Mouse (Mus musculus) stomach, postnatal 0 days (tissue): ENCODE results near the gene Rpl7a. TPM values are rescaled to one million over a fixed set of nuclear protein-coding genes. Genes with fewer than 3 reads are reported as not detected.
A peak's percentile ranks its signal among the peaks of the same experiment; 100 is the strongest.

ENCODE experiments used
- ATAC-seq: fragments of 200-750 bp; cut with Nextera tagmentation; 2 replicates; pipeline ENCODE4 v1.8.0; 2017; ENCODE audit not compliant: low FRiP score, low TSS enrichment
- DNase-seq: peaks from one replicate; pipeline ENCODE4 v3.0.0-alpha.2; 2016; ENCODE audit warnings: low spot score
- H3K27ac ChIP-seq: fragments of 300-500 bp; sonication (generic); replicated peaks from 2 replicates; pipeline ENCODE4 v1.5.1; 2014; ENCODE audit warnings: mild to moderate bottlenecking, control low read depth
- H3K27me3 ChIP-seq: fragments of 300-500 bp; sonication (generic); 2 replicates; pipeline ENCODE4 v1.6.1; 2014; ENCODE audit warnings: low read length; ENCODE audit not compliant: control insufficient read depth, insufficient read depth
- H3K36me3 ChIP-seq: fragments of 300-500 bp; sonication (generic); 2 replicates; pipeline ENCODE4 v1.6.1; 2014; ENCODE audit warnings: low read length, mixed read lengths; ENCODE audit not compliant: control insufficient read depth, insufficient read depth
- H3K4me1 ChIP-seq: fragments of 300-500 bp; sonication (generic); replicated peaks from 2 replicates; pipeline ENCODE4 v1.6.1; 2014; ENCODE audit warnings: antibody characterized with exemption; ENCODE audit not compliant: control insufficient read depth, insufficient read depth
- H3K4me2 ChIP-seq: fragments of 300-500 bp; sonication (generic); replicated peaks from 2 replicates; pipeline ENCODE4 v1.6.1; 2014; ENCODE audit warnings: low read depth, mild to moderate bottlenecking, control low read depth, moderate library complexity
- H3K4me3 ChIP-seq: fragments of 300-500 bp; sonication (generic); 2 replicates; pipeline ENCODE4 v1.5.1; 2014; ENCODE audit warnings: low read depth, low read length, control low read depth
- H3K9ac ChIP-seq: fragments of 300-500 bp; sonication (generic); 2 replicates; pipeline ENCODE4 v1.6.1; 2014; ENCODE audit warnings: mild to moderate bottlenecking, low read length, control low read depth, mixed read lengths
- H3K9me3 ChIP-seq: fragments of 300-500 bp; sonication (generic); 2 replicates; pipeline ENCODE4 v1.6.1; 2016; ENCODE audit warnings: low read length; ENCODE audit not compliant: control insufficient read depth
- CTCF ChIP-seq: IDR thresholded peaks from 2 replicates; pipeline ENCODE4 v1.5.1; 2016; ENCODE audit warnings: antibody characterized with exemption, low read depth, mild to moderate bottlenecking, moderate library complexity
- EP300 ChIP-seq: optimal IDR thresholded peaks from 2 replicates; pipeline ENCODE3; 2016; ENCODE audit warnings: antibody characterized with exemption
- WGBS: fragments of 180-500 bp; shearing (Covaris S2); extraction: QIAGEN DNeasy Blood & Tissue Kit; methylation state at CpG from one replicate; pipeline ENCODE4 v1.1.7; 2014; 5-methylcytosine and 5-hydroxymethylcytosine counted together
- polyA plus RNA-seq: library from polyadenylated mRNA; unstranded; fragments of >200 nt; fragmentation: Nextera tagmentation; extraction: Ambion mirVana; gene quantifications from 2 replicates; pipeline ENCODE4 v1.2.1, GENCODE M21; 2015

The Rpl7a gene
- polyA plus RNA-seq, 1 experiment from 2014 or later, result 505 TPM

GRCm38 (mm10) chr2:26906431-26906830 lies 4.1 kb upstream of the Rpl7a start:
- DNase-seq (no peak), ATAC-seq (no peak)
- Histone ChIP-seq H3K27ac (no peak overlapping the region), H3K9ac (no peak overlapping the region), H3K9me3 (no peaks in the 10 kb centered on the region), H3K4me3 (no peak overlapping the region), H3K27me3 (no peaks in the 10 kb centered on the region), H3K4me1 (peaks cover 10% of the 10 kb centered on the region), H3K36me3 (peaks cover 12% of the 10 kb centered on the region), H3K4me2 (no peak overlapping the region)
- 90% methylated on average over 3 of the region's 3 CpGs for WGBS
- TF ChIP-seq EP300 (no peak), CTCF (no peak)

GRCm38 (mm10) chr2:26907109-26907508 lies 3.5 kb upstream of the Rpl7a start:
- DNase-seq (peak; percentile 71), ATAC-seq (no peak)
- Histone ChIP-seq H3K36me3 (peaks cover 12% of the 10 kb centered on the region), H3K9me3 (no peaks in the 10 kb centered on the region), H3K4me1 (peaks cover 7% of the 10 kb centered on the region), H3K4me3 (no peak overlapping the region), H3K4me2 (no peak overlapping the region), H3K9ac (no peak overlapping the region), H3K27me3 (no peaks in the 10 kb centered on the region), H3K27ac (no peak overlapping the region)
- WGBS, result 29% methylated on average over 4 of the region's 4 CpGs
- TF ChIP-seq EP300 (no peak), CTCF (peak; percentile 88)

GRCm38 (mm10) chr2:26908710-26909386 lies 1.7 kb upstream of the Rpl7a start:
- Histone ChIP-seq H3K27me3 (no peaks in the 10 kb centered on the region), H3K4me1 (peaks cover 4% of the 10 kb centered on the region; the same call in 1 of the 2 replicates), H3K4me2 (peak overlapping the region; percentile 83), H3K9me3 (no peaks in the 10 kb centered on the region), H3K27ac (no peak overlapping the region), H3K36me3 (peaks cover 22% of the 10 kb centered on the region), H3K4me3 (peak overlapping the region; percentile 76; the same call in 1 of the 2 replicates), H3K9ac (peak overlapping the region; percentile 48)
- ATAC-seq (no peak), DNase-seq (no peak)
- WGBS, result 67% methylated on average over 18 of the region's 18 CpGs
- TF ChIP-seq CTCF (no peak), EP300 (no peak)

- Histone ChIP-seq H3K27ac (peak overlapping the region; percentile 88), H3K9ac (peak overlapping the region; percentile 84), H3K36me3 (peaks cover 23% of the 10 kb centered on the region)
Observed at GRCm38 (mm10) chr2:26909387-26909784, 1.2 kb upstream of the Rpl7a start.

GRCm38 (mm10) chr2:26910994-26911765 lies 616 bp downstream of the Rpl7a start:
- peak overlapping the region; percentile 76 for H3K4me3 ChIP-seq
- no peaks in the 10 kb centered on the region for H3K9me3 ChIP-seq
- TF ChIP-seq EP300 (no peak), CTCF (no peak)
- H3K36me3 ChIP-seq, result peaks cover 20% of the 10 kb centered on the region
- H3K27me3 ChIP-seq, result no peaks in the 10 kb centered on the region
- ATAC-seq, result peak; percentile 30
- H3K4me1 ChIP-seq, result peaks cover 2% of the 10 kb centered on the region
- peak overlapping the region; percentile 92 for H3K4me2 ChIP-seq
- under 1% methylated on average over 37 of the region's 37 CpGs for WGBS
- DNase-seq, result peak; percentile 70
- peak overlapping the region; percentile 88 for H3K27ac ChIP-seq
- H3K9ac ChIP-seq, result peak overlapping the region; percentile 95

More at GRCm38 (mm10) chr2:26909387-26909784, 1.2 kb upstream of the Rpl7a start:
- no peaks in the 10 kb centered on the region for H3K9me3 ChIP-seq
- DNase-seq, result no peak
- ATAC-seq, result no peak
- peaks cover 2% of the 10 kb centered on the region; the same call in 1 of the 2 replicates for H3K4me1 ChIP-seq
- H3K4me3 ChIP-seq, result peak overlapping the region; percentile 76
- H3K27me3 ChIP-seq, result no peaks in the 10 kb centered on the region
- H3K4me2 ChIP-seq, result peak overlapping the region; percentile 83
- TF ChIP-seq EP300, result no peak
- TF ChIP-seq CTCF, result peak; percentile 51

GRCm38 (mm10) chr2:26912253-26912770 lies 1.7 kb downstream of the Rpl7a start:
- ATAC-seq, result no peak
- no peak overlapping the region for H3K27ac ChIP-seq
- H3K4me2 ChIP-seq, result peak overlapping the region; percentile 92

More at GRCm38 (mm10) chr2:26912253-26912770, 1.7 kb downstream of the Rpl7a start:
- no peak for DNase-seq
- Histone ChIP-seq H3K36me3 (peaks cover 13% of the 10 kb centered on the region), H3K4me3 (peak overlapping the region; percentile 76; the same call in 1 of the 2 replicates), H3K4me1 (peaks cover 6% of the 10 kb centered on the region), H3K27me3 (no peaks in the 10 kb centered on the region), H3K9ac (peak overlapping the region; percentile 95), H3K9me3 (no peaks in the 10 kb centered on the region)
- WGBS, result 59% methylated on average over 5 of the region's 5 CpGs
- TF ChIP-seq CTCF (no peak), EP300 (no peak)
